Mouse (Mus musculus): Measurements from ENCODE around the gene Agt.

The Agt gene

DNA sequence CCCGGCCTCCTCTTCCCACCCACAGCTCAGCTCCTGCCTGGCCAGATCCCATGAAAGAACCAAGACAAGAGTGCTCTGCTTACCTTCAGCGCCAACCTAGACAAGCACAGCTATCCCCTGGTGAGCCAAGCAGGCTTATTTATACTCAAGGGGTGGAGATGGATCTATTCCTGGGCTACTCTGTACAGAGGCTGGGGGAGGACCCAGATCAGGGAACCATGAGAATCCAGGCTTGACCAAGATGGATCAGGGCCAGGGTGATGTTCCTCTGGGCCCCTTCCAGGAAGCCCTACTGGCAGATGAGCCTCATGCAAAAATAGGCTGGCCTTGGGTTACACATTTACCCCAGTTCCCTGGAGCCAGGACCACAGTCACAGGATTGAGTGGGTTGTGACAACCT lies at the start of gene Agt:
Gene Agt (minus strand): TSS at position 114 of the 400 bp plus-strand sequence.
- DNase-seq (ENCODE audit: low read depth, low spot score), result no peak

DNA sequence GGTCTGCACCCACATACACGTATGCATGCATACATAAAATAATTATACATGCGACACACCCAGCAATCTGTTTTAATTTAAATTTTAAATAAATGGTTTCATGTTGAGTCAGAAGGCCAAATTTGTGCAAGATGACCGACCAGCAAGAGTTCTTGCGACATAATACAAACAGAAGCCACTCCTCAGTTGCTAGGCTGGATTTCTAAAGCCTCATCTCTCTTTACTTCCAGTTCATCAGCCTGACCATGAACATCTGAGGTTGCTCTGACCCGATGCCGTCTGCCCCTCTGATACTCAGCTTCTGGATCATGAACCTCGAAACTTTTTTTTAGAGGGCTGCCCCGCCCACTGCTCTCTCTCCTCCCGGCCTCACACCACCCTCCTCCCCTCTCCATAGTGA lies 48.7 kb upstream of the Agt start:
- no peak for DNase-seq (ENCODE audit: low read depth, low spot score)

DNA sequence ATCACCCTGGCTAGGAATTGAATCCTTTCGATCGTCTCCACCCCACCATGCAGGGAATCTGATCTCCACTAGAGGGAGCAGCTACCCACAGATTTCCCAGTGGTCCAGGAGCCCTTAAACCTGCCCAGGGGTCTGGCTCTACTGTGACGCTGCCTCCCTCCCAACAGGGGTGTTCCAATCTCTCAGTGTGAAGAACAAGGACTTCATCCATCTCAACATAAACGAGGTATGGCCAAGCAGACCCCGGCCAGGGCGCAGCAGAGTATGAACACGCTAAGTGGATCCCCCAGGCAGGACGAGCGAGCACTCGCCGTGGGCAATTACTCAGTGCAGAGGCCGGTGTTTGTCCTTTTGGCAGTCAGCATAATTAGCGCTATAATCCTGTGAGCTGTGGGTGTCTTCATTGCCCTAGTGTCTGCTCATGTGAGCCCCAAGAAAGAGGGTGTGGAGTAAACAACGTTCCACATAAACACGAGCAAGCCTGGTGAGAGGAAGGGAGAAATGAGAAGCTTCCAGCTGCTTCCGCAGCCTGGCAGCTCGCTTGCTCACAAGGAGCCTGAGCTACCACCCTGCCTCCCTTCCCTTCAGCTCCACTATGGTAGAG lies 47.9 kb upstream of the Agt start:
- DNase-seq (ENCODE audit: low read depth, low spot score), result peak; percentile 70

DNA sequence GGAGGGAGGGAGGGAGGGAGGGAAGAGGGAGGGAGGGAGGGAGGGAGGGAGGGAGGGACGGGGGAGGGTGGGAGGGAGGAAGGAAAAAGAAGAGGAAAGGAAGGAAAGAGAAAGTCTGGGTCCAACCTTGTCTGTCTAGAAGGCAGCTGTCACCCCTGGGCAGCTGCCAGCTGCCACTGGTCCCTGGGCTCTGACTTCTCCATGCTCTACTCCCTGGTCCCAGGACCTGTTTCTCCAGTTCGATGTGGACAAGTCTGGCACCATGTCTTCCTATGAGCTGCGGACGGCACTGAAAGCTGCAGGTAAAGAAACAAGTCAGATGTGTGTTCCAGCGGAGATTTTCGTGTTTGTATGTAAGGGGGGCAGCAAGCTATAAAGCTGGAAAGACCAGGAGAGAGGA lies 44.8 kb upstream of the Agt start:
- no peak for DNase-seq (ENCODE audit: low read depth, low spot score)

DNA sequence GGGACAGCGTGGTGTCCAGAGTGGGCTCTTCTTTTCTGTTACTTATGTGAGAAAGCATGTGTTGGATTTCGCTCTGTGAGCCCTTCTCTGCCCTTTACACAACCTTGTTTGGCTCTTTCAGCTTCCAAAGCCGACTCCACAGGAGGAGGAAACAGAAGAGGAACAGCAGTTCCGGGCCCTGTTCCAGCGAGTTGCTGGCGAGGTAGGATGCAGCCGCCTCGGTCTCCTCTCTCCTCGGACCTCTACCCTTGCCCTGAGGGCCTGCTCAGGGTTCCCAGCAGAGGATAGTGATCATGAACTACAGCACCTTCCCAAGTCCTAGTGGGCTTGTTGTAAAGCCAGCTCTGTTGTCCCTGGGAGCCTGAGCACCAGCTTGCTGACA lies 39.5 kb upstream of the Agt start:
- no peak for DNase-seq (ENCODE audit: low read depth, low spot score)

DNA sequence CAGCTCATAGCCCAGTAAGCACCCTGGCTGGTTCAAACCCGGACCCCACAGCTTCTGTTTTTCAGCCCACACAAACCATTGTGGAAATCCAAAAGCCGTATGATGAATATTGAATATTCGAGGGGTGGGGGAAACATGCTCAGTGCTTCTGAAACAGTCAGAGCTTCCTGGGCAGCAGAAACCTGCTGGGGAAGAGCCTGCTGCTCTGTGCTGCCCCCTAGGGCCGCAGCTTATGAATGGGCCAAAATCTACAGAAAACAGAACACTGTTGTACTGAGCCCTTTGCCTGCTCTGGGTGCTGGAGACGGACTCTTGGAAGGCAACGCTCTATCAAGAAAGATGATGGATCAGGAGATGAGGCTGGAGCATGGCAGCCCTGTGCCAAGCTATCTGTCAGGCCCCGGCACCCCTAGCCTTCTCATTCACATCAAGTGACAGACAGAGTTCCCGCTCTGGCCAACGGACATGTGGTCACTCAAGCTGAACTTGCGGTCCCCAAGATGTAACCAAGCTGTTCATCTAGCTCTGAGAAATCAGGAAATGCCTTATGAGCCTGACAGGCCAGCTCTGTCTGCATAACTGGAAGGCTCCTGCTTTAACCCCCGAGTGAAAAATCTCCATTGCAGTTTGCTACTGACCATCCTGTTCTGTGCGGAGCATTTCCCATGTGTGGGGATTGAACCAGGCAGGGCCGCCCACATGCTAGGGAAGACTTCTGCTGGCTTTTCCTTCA lies 38.9 kb upstream of the Agt start:
- DNase-seq (ENCODE audit: low read depth, low spot score), result no peak

DNA sequence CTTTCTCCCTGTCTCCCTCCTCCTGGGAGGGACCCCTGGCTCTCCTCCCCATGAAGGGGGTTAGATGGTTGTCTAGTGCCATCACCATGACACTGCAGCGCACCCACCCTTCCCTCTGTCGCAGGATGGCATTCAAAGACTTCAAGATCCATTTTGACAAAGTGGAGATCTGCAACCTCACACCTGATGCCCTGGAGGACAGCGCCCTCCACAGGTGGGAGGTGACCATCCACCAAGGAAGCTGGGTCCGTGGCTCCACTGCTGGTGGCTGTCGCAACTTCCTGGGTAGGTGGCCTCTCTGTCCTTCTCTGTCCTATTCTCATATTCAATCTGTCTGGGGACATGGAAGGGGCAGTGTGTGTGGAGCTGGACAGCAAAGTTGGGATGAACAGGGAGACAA lies 34.6 kb upstream of the Agt start:
- no peak for DNase-seq (ENCODE audit: low read depth, low spot score)

DNA sequence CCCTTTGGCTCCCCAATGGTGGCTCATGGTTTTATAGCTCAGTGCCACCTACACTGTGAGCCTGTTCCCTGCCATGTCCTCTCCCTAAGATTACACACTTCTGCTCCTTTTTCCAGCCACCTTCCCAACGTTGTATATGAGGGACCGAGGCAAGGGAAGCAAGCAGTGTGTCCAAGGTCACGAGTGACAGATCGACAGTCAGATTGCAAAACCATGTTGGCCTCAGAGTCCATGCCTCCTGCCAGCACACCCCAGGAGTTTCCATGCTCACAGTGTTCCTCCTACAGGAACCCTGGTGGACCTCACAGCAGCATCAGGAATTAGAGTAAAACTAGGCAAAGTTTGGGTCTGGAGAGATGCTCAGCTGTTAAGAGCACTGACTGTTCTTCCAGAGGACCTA lies 19.9 kb upstream of the Agt start:
- DNase-seq (ENCODE audit: low read depth, low spot score), result no peak

DNA sequence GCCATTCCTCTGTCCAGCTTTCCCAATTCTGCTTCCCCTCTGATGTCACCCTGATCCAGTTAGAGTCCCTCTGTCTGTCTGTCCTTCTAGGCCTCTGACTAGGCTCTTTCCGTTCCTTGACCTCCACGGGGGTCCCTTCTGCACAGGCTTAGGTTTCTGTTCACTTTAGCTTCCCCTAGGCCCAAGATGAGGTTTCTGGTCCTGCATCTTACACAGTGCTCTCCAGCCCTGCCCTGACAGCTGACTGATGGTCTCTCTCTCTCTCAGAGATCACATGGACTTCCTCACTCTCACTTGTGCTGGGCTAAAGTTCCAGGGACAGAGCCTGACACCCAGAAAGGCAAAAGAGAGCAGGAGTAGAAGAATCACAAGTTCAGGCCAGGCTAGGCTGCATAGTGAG lies 17.1 kb upstream of the Agt start:
- no peak for DNase-seq (ENCODE audit: low read depth, low spot score)

DNA sequence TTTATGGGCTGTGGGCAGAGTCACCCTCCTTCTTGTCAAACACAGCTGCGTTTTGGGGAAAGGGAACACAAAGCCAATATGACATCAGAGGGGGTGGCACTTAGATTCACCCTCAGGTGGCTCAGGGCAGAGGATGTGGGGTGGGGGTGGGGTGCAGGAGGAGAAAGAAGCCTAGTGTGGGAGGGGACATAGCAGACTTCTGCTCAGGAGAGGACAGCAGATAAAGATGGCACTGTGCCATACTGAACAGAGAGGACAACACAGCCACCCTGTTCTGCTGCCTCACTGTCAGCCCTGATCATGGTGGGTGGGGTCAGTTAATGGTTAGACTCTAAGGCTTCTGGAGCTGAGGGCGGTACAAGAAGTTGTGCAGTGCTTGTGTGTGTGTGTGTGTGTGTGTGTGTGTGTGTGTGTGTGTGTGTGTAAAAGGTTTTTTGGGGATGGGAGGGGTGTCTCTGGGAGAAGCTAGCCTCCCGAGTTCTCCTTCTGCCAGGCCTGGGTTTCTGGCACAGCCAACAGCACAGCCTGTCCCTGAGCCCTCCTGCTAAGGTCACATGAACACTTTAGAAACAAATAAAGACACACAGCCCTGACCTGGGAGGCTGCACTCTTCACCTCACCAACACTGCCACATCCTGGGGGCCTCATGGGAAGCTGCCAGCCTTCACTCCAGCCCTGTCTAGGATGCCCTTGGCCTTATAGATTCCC lies 16.4 kb upstream of the Agt start:
- no peak for DNase-seq (ENCODE audit: low read depth, low spot score)

DNA sequence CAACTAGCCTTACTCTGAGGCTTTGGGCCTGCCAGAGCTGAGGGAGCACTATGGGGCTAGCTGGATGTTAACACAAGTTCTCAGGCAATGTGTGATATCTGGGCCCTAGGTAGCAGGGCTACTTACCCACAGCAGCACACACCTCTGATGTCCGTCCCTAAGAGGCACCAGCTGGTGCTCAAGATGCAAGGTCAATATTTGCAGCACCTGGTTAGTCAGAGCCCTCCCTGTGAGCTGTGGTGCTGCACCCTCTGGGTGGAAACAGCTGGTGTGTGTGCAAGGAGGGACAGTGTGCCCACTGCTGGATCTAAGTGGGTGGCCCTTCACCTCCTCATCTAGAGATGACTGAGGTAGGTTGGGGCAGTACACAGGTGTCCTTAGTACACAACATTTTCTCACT lies 7.2 kb upstream of the Agt start:
- DNase-seq (ENCODE audit: low read depth, low spot score), result no peak

DNA sequence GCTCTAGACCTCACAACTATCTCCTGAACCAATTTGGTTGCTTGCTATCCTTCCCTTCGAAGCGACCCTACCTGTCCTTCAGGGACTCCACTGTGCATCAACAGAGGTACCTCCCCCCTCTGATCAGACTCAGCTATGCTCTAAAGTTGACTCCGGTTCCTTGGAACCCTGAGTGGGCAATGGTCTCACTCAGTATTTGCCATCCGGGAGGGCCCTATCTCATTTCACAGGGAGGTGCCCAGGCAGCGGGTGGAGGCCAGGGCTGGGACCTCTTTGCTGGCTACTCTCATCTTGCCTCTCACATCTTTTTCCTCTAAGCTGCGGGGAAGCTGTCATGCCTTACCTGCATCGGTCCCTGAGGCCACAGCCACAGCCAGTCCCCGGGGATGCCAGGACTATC lies 6.3 kb upstream of the Agt start, which contains the start of gene Capn9:
Gene Capn9 (plus strand): TSS at position 301 of the 400 bp plus-strand sequence.
- no peak for DNase-seq (ENCODE audit: low read depth, low spot score)

DNA sequence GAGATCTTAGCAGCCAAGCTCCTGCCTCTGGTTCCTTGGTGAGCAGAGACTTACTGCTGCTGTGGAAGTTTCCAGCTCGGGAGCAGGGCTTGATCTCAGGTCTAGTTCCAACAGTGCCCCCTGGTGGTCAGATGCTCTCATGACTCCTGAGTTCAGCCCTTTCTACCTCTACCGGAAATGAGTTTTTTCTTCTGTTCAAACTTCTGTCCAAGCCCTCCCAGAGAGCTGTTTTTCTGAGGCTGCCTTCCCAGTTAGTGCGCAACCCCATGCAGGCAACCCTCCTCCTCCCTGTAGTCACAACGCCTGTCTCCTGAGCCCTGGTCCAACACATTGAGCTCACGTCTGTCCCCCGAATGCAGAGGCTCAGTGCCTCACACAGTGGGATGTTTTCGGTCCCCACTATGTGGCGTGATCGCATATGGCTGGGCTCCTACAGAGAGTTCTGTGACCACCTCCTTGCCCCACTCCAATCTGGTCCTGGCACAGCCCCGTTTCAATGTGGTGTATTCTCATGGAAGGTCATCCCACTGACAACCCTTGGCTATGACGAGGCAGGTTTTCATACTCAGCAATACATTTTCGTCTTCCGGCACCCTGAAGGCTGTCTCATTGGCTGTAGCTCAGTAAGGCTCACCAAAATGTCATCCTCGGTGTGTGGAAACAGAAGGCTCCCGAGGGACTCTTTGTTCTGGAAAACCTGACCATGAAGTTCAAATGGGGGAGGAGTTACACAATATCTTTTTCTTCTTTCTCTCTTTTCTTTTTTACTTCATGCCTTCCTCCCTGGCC lies 4.2 kb upstream of the Agt start:
- peak; percentile 75 for DNase-seq (ENCODE audit: low read depth, low spot score)

DNA sequence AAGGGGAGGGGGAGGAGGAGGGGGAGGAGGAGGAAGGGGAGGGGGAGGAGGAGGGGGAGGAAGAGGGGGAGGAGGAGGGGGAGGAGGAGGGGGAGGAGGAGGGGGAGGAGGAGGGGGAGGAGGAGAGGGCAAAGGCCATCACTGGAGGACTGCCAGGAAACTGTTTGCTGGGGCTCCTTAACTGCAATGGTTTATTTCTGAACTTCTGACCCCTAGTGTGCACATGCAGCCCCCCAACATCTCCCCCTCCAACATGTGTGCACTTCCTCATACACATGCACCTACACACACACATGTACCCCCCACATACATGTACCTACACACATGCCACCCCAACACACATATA lies 2.9 kb upstream of the Agt start:
- no peak for DNase-seq (ENCODE audit: low read depth, low spot score)

DNA sequence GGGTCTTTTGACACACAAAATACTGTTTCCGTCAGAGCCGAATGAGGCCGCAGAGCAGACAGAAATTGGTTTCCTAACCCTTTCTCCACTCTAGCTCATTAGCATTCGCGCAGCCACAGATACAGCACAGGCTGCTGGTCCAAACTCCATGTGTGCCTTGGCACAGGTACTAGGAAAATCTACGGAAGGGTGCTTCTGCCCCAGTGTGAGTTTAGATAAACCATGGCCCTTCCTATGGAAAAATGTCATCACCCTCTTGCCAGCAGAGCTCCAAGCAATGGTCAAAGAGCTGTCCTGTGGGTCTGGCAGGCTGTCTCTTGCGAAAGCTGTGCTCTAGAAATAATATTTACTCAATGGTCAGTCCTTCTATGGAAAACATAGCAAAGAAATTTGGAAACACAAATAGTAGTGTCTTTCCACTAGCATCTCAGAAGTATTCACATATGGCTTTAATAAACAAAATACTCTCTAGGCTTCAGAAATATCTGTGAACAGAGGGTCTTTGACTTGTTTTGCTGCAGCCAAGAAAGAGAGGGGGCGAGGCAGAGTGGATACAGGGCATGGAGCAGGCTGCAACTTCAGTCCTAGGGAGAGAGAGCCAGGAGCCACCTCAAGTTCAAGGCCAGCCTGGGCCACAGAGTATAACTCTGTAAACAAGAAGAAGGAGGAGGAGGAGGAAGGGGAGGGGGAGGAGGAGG lies 2.4 kb upstream of the Agt start:
- DNase-seq (ENCODE audit: low read depth, low spot score), result no peak

DNA sequence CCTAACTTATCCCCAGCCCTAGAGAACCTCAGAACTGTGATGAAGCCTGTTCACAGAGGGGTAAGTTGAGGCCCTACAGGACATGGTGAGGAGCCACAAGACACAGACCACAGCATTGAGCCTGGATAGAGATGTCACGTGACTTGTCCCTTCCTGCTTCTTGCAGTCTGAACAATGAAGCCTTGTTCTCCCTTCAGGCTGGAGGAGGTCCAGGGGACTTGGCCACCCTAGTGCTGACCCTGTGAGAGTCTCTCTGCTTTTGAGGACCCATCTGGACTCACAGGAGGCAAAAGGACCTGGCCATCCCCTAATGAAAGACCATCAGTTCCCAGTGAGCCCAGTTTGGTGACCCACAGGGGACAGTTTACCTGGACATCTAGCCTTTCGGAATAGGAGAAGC lies 406 bp downstream of the Agt start:
- no peak for DNase-seq (ENCODE audit: low read depth, low spot score)

DNA sequence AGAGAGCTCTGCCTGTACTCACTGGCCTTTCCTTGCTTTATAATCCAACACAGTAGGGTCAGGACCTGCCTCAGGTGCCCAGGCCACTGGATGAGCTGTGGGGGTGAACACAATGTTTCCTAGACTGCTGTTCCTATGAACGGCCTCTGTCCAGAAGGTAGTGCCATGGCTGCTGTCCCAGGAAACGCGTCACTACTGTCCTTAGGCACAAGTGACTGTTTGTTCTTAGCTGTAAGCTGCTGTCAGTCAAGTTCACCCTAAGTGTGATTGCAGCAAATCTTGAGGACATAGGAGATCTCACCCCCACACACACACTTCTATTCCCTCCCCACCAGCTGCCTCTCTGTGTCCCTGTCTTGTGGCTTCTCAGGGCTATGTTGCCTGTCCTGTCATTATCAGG lies 1.9 kb downstream of the Agt start:
- DNase-seq (ENCODE audit: low read depth, low spot score), result no peak

DNA sequence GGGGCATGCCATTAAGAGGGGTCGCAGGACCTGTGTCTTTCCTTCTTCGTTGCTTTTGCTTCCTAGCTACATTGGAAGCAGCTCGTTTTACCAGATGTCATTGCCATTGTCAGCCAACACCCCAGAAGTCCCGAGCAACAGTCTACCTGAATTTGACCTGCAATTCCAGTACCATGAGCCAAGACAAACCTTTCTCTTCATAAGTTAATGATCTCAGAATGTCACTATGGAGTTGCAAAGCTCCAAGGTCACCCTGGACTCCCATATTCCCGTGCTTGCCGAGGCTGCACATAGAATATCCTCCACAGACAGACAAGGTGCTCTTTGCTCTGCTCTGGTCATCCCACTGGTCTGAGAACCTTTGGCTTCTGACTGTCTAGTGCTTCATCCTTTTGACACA lies 2.4 kb downstream of the Agt start:
- DNase-seq (ENCODE audit: low read depth, low spot score), result no peak

DNA sequence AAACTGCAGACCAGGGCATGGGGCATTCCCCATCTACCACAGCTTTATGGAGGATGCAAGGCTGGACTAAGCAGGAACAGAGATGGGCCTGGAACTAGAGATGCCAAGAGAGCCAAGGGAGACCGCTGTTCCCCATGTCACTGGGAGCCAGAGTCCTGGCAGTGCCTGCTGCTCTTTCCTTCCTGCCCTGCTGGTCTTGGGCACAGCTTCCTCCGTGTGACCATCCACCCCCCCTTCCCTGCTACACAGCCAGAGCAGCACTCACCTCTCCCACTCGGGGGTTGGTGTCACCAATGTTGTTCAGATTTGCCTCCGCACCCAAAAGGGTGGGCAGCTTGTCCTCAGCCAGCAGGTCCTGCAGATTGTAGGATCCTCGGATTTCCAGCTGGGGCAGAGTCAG lies 12.0 kb downstream of the Agt start:
- DNase-seq (ENCODE audit: low read depth, low spot score), result no peak

DNA sequence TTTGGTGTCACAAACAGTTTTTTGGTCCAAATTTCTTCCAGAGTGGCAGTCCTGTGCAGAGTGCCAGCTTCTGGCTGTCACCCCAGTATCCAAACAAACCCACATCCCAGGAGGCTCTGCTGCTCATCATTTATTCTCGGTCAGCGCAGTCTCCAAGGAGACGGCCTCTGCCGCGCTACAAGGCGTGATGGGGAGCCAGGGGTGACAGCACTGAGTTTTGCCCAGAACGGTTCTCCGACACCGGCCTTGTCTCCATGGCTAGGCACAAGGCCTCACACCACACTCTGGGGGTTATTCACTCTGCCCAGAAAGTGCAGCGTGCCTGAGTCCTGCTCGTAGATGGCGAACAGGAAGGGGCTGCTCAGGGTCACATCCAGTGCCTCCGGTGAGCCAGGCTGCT lies 12.8 kb downstream of the Agt start:
- peak; percentile 20 for DNase-seq (ENCODE audit: low read depth, low spot score)

DNA sequence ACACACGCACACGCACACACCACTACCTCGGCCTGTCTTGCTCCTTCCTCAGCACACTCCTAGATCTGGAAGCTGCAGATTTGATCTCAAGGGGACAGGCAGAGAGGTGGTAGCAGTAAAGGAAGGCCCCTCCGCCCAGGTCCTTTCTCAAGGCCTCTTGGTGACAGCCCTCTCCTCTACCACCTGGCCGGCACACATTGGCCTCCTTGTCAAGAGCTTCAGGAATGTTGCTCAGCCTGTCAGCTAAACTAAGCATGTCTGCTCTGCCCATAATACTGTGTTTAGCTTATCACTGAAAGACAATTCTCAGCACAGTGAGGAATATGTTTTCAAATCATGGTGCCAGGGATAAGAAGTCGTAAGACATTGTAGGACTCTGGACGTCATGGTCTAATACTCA lies 13.3 kb downstream of the Agt start:
- no peak for DNase-seq (ENCODE audit: low read depth, low spot score)
